Mouse (Mus musculus): ENCODE results near the gene Nxpe3. TPM values are rescaled to one million over a fixed set of nuclear protein-coding genes. Genes with fewer than 3 reads are reported as not detected.
A peak's percentile ranks its signal among the peaks of the same experiment; 100 is the strongest.

Nxpe3 gene
- 11.1 and 13.1 TPM in 2 replicates for polyA plus RNA-seq (2012; rRNA removed)

GRCm38 (mm10) chr16:55894893-55895650 is at the start of gene Nxpe3:
TSS of gene Nxpe3 (minus strand) at chr16:55895285.
- peaks cover 6% of the 10 kb centered on the region; the same call in 1 of the 2 replicates for H3K4me1 ChIP-seq (ENCODE audit: control insufficient read depth, insufficient read depth, low read length)
- TF ChIP-seq POLR2A (IDR thresholded peaks at IDR 0.05; ENCODE audit: borderline replicate concordance, insufficient read depth, low read length), result no peak; the same call in 1 of the 2 replicates
- no peak for TF ChIP-seq CTCF (IDR thresholded peaks at IDR 0.05; ENCODE audit: borderline replicate concordance, insufficient read depth, low read depth, low read length)
- H3K27ac ChIP-seq (ENCODE audit: insufficient read depth, low read length), result peak within 1 kb of the TSS; percentile 77
- H3K27me3 ChIP-seq (ENCODE audit: control insufficient read depth, insufficient read depth, low read length), result no peaks in the 10 kb centered on the region
- WGBS, result under 1% methylated on average over 74 of the region's 74 CpGs
- peak within 1 kb of the TSS; percentile 86 for H3K4me3 ChIP-seq (replicated peaks; ENCODE audit: insufficient read depth, low read depth, low read length)
- DNase-seq, result peak; percentile 89 to 91

GRCm38 (mm10) chr16:55940781-55941180 is 45.7 kb upstream of the Nxpe3 start:
- 88% methylated on average over 4 of the region's 4 CpGs for WGBS
- H3K27ac ChIP-seq (ENCODE audit: insufficient read depth, low read length), result no peak overlapping the region
- DNase-seq, result no peak
- TF ChIP-seq CTCF (IDR thresholded peaks at IDR 0.05; ENCODE audit: borderline replicate concordance, insufficient read depth, low read depth, low read length) (no peak), POLR2A (IDR thresholded peaks at IDR 0.05; ENCODE audit: borderline replicate concordance, insufficient read depth, low read length) (no peak)
- H3K4me1 ChIP-seq (ENCODE audit: control insufficient read depth, insufficient read depth, low read length), result no peaks in the 10 kb centered on the region
- H3K4me3 ChIP-seq (replicated peaks; ENCODE audit: insufficient read depth, low read depth, low read length), result no peak overlapping the region
- H3K27me3 ChIP-seq (ENCODE audit: control insufficient read depth, insufficient read depth, low read length), result no peaks in the 10 kb centered on the region

- Histone ChIP-seq H3K4me3 (replicated peaks; ENCODE audit: insufficient read depth, low read depth, low read length) (no peak overlapping the region), H3K4me1 (ENCODE audit: control insufficient read depth, insufficient read depth, low read length) (no peaks in the 10 kb centered on the region), H3K27ac (ENCODE audit: insufficient read depth, low read length) (no peak overlapping the region), H3K27me3 (ENCODE audit: control insufficient read depth, insufficient read depth, low read length) (no peaks in the 10 kb centered on the region)
- DNase-seq, result no peak
- TF ChIP-seq POLR2A (IDR thresholded peaks at IDR 0.05; ENCODE audit: borderline replicate concordance, insufficient read depth, low read length), result no peak
- no peak for TF ChIP-seq CTCF (IDR thresholded peaks at IDR 0.05; ENCODE audit: borderline replicate concordance, insufficient read depth, low read depth, low read length)
- WGBS, result 86% methylated on average over 6 of the region's 6 CpGs
Measured at GRCm38 (mm10) chr16:55939703-55940102, 44.6 kb upstream of the Nxpe3 start.

GRCm38 (mm10) chr16:55938761-55939160 is 43.7 kb upstream of the Nxpe3 start:
- 87% methylated on average over 4 of the region's 4 CpGs for WGBS
- no peaks in the 10 kb centered on the region for H3K4me1 ChIP-seq (ENCODE audit: control insufficient read depth, insufficient read depth, low read length)
- no peaks in the 10 kb centered on the region for H3K27me3 ChIP-seq (ENCODE audit: control insufficient read depth, insufficient read depth, low read length)
- H3K4me3 ChIP-seq (replicated peaks; ENCODE audit: insufficient read depth, low read depth, low read length), result no peak overlapping the region
- TF ChIP-seq CTCF (IDR thresholded peaks at IDR 0.05; ENCODE audit: borderline replicate concordance, insufficient read depth, low read depth, low read length) (no peak), POLR2A (IDR thresholded peaks at IDR 0.05; ENCODE audit: borderline replicate concordance, insufficient read depth, low read length) (no peak)
- no peak for DNase-seq
- no peak overlapping the region for H3K27ac ChIP-seq (ENCODE audit: insufficient read depth, low read length)

GRCm38 (mm10) chr16:55934453-55935037 is 39.5 kb upstream of the Nxpe3 start, which contains the start of gene Cep97:
TSS of gene Cep97 (minus strand) at chr16:55934855.
- TF ChIP-seq CTCF (IDR thresholded peaks at IDR 0.05; ENCODE audit: borderline replicate concordance, insufficient read depth, low read depth, low read length), result no peak
- peak; percentile 69; the same call in 1 of the 2 replicates for TF ChIP-seq POLR2A (IDR thresholded peaks at IDR 0.05; ENCODE audit: borderline replicate concordance, insufficient read depth, low read length)
- peak within 1 kb of the TSS; percentile 67 for H3K4me3 ChIP-seq (replicated peaks; ENCODE audit: insufficient read depth, low read depth, low read length)
- no peaks in the 10 kb centered on the region for H3K4me1 ChIP-seq (ENCODE audit: control insufficient read depth, insufficient read depth, low read length)
- under 1% methylated on average over 24 of the region's 24 CpGs for WGBS
- DNase-seq, result peak; percentile 93 to 95
- H3K27ac ChIP-seq (ENCODE audit: insufficient read depth, low read length), result peak within 1 kb of the TSS; percentile 32
- H3K27me3 ChIP-seq (ENCODE audit: control insufficient read depth, insufficient read depth, low read length), result no peaks in the 10 kb centered on the region

GRCm38 (mm10) chr16:55933681-55934343 is 38.7 kb upstream of the Nxpe3 start:
- Histone ChIP-seq H3K4me3 (replicated peaks; ENCODE audit: insufficient read depth, low read depth, low read length) (peak overlapping the region; percentile 67), H3K27ac (ENCODE audit: insufficient read depth, low read length) (peak overlapping the region; percentile 32), H3K4me1 (ENCODE audit: control insufficient read depth, insufficient read depth, low read length) (no peaks in the 10 kb centered on the region), H3K27me3 (ENCODE audit: control insufficient read depth, insufficient read depth, low read length) (no peaks in the 10 kb centered on the region)
- no peak for DNase-seq
- under 1% methylated on average over 32 of the region's 32 CpGs for WGBS
- TF ChIP-seq POLR2A (IDR thresholded peaks at IDR 0.05; ENCODE audit: borderline replicate concordance, insufficient read depth, low read length) (no peak), CTCF (IDR thresholded peaks at IDR 0.05; ENCODE audit: borderline replicate concordance, insufficient read depth, low read depth, low read length) (no peak)

GRCm38 (mm10) chr16:55924010-55924409 is 28.9 kb upstream of the Nxpe3 start:
- DNase-seq, result no peak
- no peak for TF ChIP-seq POLR2A (IDR thresholded peaks at IDR 0.05; ENCODE audit: borderline replicate concordance, insufficient read depth, low read length)
- no peak for TF ChIP-seq CTCF (IDR thresholded peaks at IDR 0.05; ENCODE audit: borderline replicate concordance, insufficient read depth, low read depth, low read length)
- WGBS, result 94% methylated on average over 4 of the region's 4 CpGs
- no peak overlapping the region for H3K27ac ChIP-seq (ENCODE audit: insufficient read depth, low read length)
- H3K27me3 ChIP-seq (ENCODE audit: control insufficient read depth, insufficient read depth, low read length), result no peaks in the 10 kb centered on the region
- H3K4me1 ChIP-seq (ENCODE audit: control insufficient read depth, insufficient read depth, low read length), result no peaks in the 10 kb centered on the region
- H3K4me3 ChIP-seq (replicated peaks; ENCODE audit: insufficient read depth, low read depth, low read length), result no peak overlapping the region

Measured in cerebellum, adult 2 months (tissue).